Mouse (Mus musculus): Measurements from ENCODE around the gene Tmem115. TPM values are rescaled to one million over a fixed set of nuclear protein-coding genes. Genes with fewer than 3 reads are reported as not detected.

Tmem115 gene
- polyA plus RNA-seq, 2 experiments, result 8.3 to 15.7 TPM

- Histone ChIP-seq H3K27ac (peak overlapping the region; percentile 65), H3K4me1 (replicated peaks; ENCODE audit: control insufficient read depth in 2 of 2, insufficient read depth in 2 of 2, low read length in 1 of 2) (peaks cover 8 to 22% of the 10 kb centered on the region in 2 experiments), H3K9me3 (ENCODE audit: control insufficient read depth, low read length) (no peaks in the 10 kb centered on the region), H3K9ac (replicated peaks) (peak overlapping the region; percentile 94), H3K4me3 (ENCODE audit: insufficient read depth in 1 of 2, low read depth in 2 of 2, low read length in 2 of 2) (peak overlapping the region; percentile 81 to 94), H3K4me2 (ENCODE audit: low read depth) (peak overlapping the region; percentile 82), H3K27me3 (ENCODE audit: control insufficient read depth, insufficient read depth, low read length) (no peaks in the 10 kb centered on the region), H3K36me3 (replicated peaks; ENCODE audit: control insufficient read depth, insufficient read depth, low read depth) (peaks cover 23% of the 10 kb centered on the region)
- ATAC-seq (ENCODE audit: insufficient read depth) (peak; percentile 50), DNase-seq (ENCODE audit: low read depth in 3 of 3, low spot score in 3 of 3) (no peak)
- WGBS (ENCODE audit: insufficient replicate concordance), result under 1% methylated on average over 40 of the region's 40 CpGs
- TF ChIP-seq EP300 (IDR thresholded peaks at IDR 0.05; ENCODE audit: low read depth) (no peak), CTCF (IDR thresholded peaks at IDR 0.05; ENCODE audit: low read depth) (no peak)
Observed at GRCm38 (mm10) chr9:107534408-107535202, 860 bp downstream of the Tmem115 start.

- no peaks in the 10 kb centered on the region for H3K27me3 ChIP-seq (ENCODE audit: control insufficient read depth, insufficient read depth, low read length)
- H3K4me1 ChIP-seq (replicated peaks; ENCODE audit: control insufficient read depth in 2 of 2, insufficient read depth in 2 of 2, low read length in 1 of 2), result peaks cover 13 to 32% of the 10 kb centered on the region in 2 experiments
- ATAC-seq (ENCODE audit: insufficient read depth) (no peak), DNase-seq (ENCODE audit: low read depth in 3 of 3, low spot score in 3 of 3) (no peak)
- 83% methylated on average over 7 of the region's 7 CpGs for WGBS (ENCODE audit: insufficient replicate concordance)
- H3K36me3 ChIP-seq (replicated peaks; ENCODE audit: control insufficient read depth, insufficient read depth, low read depth), result peaks cover 27% of the 10 kb centered on the region
- no peak for TF ChIP-seq EP300 (IDR thresholded peaks at IDR 0.05; ENCODE audit: low read depth)
- no peak for TF ChIP-seq CTCF (IDR thresholded peaks at IDR 0.05; ENCODE audit: low read depth)
- H3K27ac ChIP-seq, result no peak overlapping the region
- no peak overlapping the region for H3K4me2 ChIP-seq (ENCODE audit: low read depth)
- no peaks in the 10 kb centered on the region for H3K9me3 ChIP-seq (ENCODE audit: control insufficient read depth, low read length)
- H3K4me3 ChIP-seq (ENCODE audit: insufficient read depth in 1 of 2, low read depth in 2 of 2, low read length in 2 of 2), result no peak overlapping the region
- H3K9ac ChIP-seq (replicated peaks), result no peak overlapping the region
Observed at GRCm38 (mm10) chr9:107538231-107538630, 4.5 kb downstream of the Tmem115 start.

- ATAC-seq (ENCODE audit: insufficient read depth) (no peak), DNase-seq (ENCODE audit: low read depth in 3 of 3, low spot score in 3 of 3) (no peak)
- WGBS (ENCODE audit: insufficient replicate concordance), result 85% methylated on average over 3 of the region's 3 CpGs
- Histone ChIP-seq H3K27ac (no peak overlapping the region), H3K9me3 (ENCODE audit: control insufficient read depth, low read length) (no peaks in the 10 kb centered on the region), H3K4me3 (ENCODE audit: insufficient read depth in 1 of 2, low read depth in 2 of 2, low read length in 2 of 2) (no peak overlapping the region), H3K4me1 (replicated peaks; ENCODE audit: control insufficient read depth in 2 of 2, insufficient read depth in 2 of 2, low read length in 1 of 2) (peaks cover 13 to 28% of the 10 kb centered on the region in 2 experiments), H3K4me2 (ENCODE audit: low read depth) (no peak overlapping the region), H3K27me3 (ENCODE audit: control insufficient read depth, insufficient read depth, low read length) (no peaks in the 10 kb centered on the region), H3K9ac (replicated peaks) (no peak overlapping the region), H3K36me3 (replicated peaks; ENCODE audit: control insufficient read depth, insufficient read depth, low read depth) (peaks cover 27% of the 10 kb centered on the region)
- TF ChIP-seq CTCF (IDR thresholded peaks at IDR 0.05; ENCODE audit: low read depth) (no peak), EP300 (IDR thresholded peaks at IDR 0.05; ENCODE audit: low read depth) (no peak)
Observed at GRCm38 (mm10) chr9:107538711-107539110, 5.0 kb downstream of the Tmem115 start.

GRCm38 (mm10) chr9:107539940-107540339 lies 6.2 kb downstream of the Tmem115 start:
- H3K4me2 ChIP-seq (ENCODE audit: low read depth), result no peak overlapping the region
- H3K4me3 ChIP-seq (ENCODE audit: insufficient read depth in 1 of 2, low read depth in 2 of 2, low read length in 2 of 2), result no peak overlapping the region
- H3K4me1 ChIP-seq (replicated peaks; ENCODE audit: control insufficient read depth in 2 of 2, insufficient read depth in 2 of 2, low read length in 1 of 2), result peaks cover 13 to 28% of the 10 kb centered on the region in 2 experiments
- 85% methylated on average over 8 of the region's 8 CpGs for WGBS (ENCODE audit: insufficient replicate concordance)
- H3K27ac ChIP-seq, result no peak overlapping the region
- DNase-seq (ENCODE audit: low read depth in 3 of 3, low spot score in 3 of 3) (no peak), ATAC-seq (ENCODE audit: insufficient read depth) (no peak)
- no peak overlapping the region for H3K9ac ChIP-seq (replicated peaks)
- no peaks in the 10 kb centered on the region for H3K9me3 ChIP-seq (ENCODE audit: control insufficient read depth, low read length)
- TF ChIP-seq EP300 (IDR thresholded peaks at IDR 0.05; ENCODE audit: low read depth), result no peak
- TF ChIP-seq CTCF (IDR thresholded peaks at IDR 0.05; ENCODE audit: low read depth), result no peak
- peaks cover 27% of the 10 kb centered on the region for H3K36me3 ChIP-seq (replicated peaks; ENCODE audit: control insufficient read depth, insufficient read depth, low read depth)
- H3K27me3 ChIP-seq (ENCODE audit: control insufficient read depth, insufficient read depth, low read length), result no peaks in the 10 kb centered on the region

DNA sequence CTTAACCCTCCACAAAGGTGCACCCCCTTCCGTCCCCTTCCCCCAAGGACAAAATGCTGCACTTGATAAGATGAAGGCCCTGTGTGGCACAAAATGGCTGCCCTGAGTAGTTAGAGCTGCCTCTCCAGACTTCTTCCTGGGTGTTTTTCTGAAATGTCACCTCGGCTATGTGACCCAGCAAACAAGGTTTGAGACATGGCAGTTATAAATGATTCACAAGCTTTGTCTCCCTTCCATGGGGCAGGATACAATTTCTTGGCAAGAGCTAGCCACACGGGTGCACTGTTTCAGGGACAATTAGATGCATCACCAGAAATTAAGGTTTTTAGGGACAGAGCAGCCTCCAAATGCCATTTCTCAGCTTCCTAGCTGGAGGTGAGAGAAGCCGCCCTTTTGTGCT lies 6.7 kb downstream of the Tmem115 start:
- DNase-seq (ENCODE audit: low read depth in 3 of 3, low spot score in 3 of 3) (no peak), ATAC-seq (ENCODE audit: insufficient read depth) (no peak)
- WGBS (ENCODE audit: insufficient replicate concordance), result 62% methylated on average over 4 of the region's 4 CpGs
- Histone ChIP-seq H3K9me3 (ENCODE audit: control insufficient read depth, low read length) (no peaks in the 10 kb centered on the region), H3K4me1 (replicated peaks; ENCODE audit: control insufficient read depth in 2 of 2, insufficient read depth in 2 of 2, low read length in 1 of 2) (peaks cover 11 to 28% of the 10 kb centered on the region in 2 experiments), H3K27ac (no peak overlapping the region), H3K4me2 (ENCODE audit: low read depth) (no peak overlapping the region), H3K9ac (replicated peaks) (no peak overlapping the region), H3K27me3 (ENCODE audit: control insufficient read depth, insufficient read depth, low read length) (no peaks in the 10 kb centered on the region), H3K4me3 (ENCODE audit: insufficient read depth in 1 of 2, low read depth in 2 of 2, low read length in 2 of 2) (no peak overlapping the region), H3K36me3 (replicated peaks; ENCODE audit: control insufficient read depth, insufficient read depth, low read depth) (peaks cover 27% of the 10 kb centered on the region)
- TF ChIP-seq EP300 (IDR thresholded peaks at IDR 0.05; ENCODE audit: low read depth), result no peak
- no peak for TF ChIP-seq CTCF (IDR thresholded peaks at IDR 0.05; ENCODE audit: low read depth)

All from liver, embryonic 14.5 days (tissue).